Mouse (Mus musculus) ovary, adult 18-20 months (tissue): ENCODE measurements at regions not wholly inside any gene's neighbourhood (a gene's known extent, or its start where the extent isn't known, plus 50 kb on each side); places are given as distances from the start of the nearest gene placed in this dataset.

Experiments used
- DNase-seq: peaks from one replicate; pipeline ENCODE4 v3.0.0; 2022; ENCODE audit warnings: low spot score, mixed read lengths

- no peak for DNase-seq
Observed at GRCm38 (mm10) chr10:37219936-37220335, 81.2 kb upstream of the Marcks start.

GRCm38 (mm10) chr10:37219381-37219780 lies 80.7 kb upstream of the Marcks start:
- no peak for DNase-seq

GRCm38 (mm10) chr10:37214656-37215055 lies 75.9 kb upstream of the Marcks start:
- no peak for DNase-seq

- no peak for DNase-seq
Observed at GRCm38 (mm10) chr10:37212350-37213035, 73.8 kb upstream of the Marcks start.

- no peak for DNase-seq
Observed at GRCm38 (mm10) chr10:37211305-37211704, 72.6 kb upstream of the Marcks start.

- DNase-seq, result no peak
Observed at GRCm38 (mm10) chr10:37210223-37210622, 71.5 kb upstream of the Marcks start.

GRCm38 (mm10) chr10:37206986-37207385 lies 68.3 kb upstream of the Marcks start:
- no peak for DNase-seq

GRCm38 (mm10) chr10:37206546-37206945 lies 67.8 kb upstream of the Marcks start:
- no peak for DNase-seq

GRCm38 (mm10) chr10:37203709-37204108 lies 65.0 kb upstream of the Marcks start:
- DNase-seq, result no peak

- no peak for DNase-seq
Observed at GRCm38 (mm10) chr10:37194798-37195453, 56.2 kb upstream of the Marcks start.

- DNase-seq, result peak; percentile 57
Observed at GRCm38 (mm10) chr10:37194131-37194797, 55.5 kb upstream of the Marcks start.

GRCm38 (mm10) chr10:37192661-37193060 lies 53.9 kb upstream of the Marcks start:
- no peak for DNase-seq

- DNase-seq, result no peak
Observed at GRCm38 (mm10) chr10:37190092-37190491, 51.4 kb upstream of the Marcks start.
